Mouse (Mus musculus): ENCODE results near the gene Inka2. TPM values are rescaled to one million over a fixed set of nuclear protein-coding genes. Genes with fewer than 3 reads are reported as not detected.
"Not testable (repeated sequence)": the region's sequence is repeated elsewhere in the genome, so short reads cannot be mapped to it uniquely, and the experiment has no call there.

Gene Inka2
- total RNA-seq, 2 experiments from 2014 or later: 106 to 114 TPM

- DNase-seq (ENCODE audit: low spot score in 2 of 2): peak in 1 of 2 experiments; percentile 42
Measured at GRCm38 (mm10) chr3:105696387-105697147, 7.8 kb upstream of the Inka2 start.

GRCm38 (mm10) chr3:105697148-105697441 is 7.3 kb upstream of the Inka2 start:
- no peak for DNase-seq (ENCODE audit: low spot score in 2 of 2)

- no peak for DNase-seq (ENCODE audit: low spot score in 2 of 2)
Measured at GRCm38 (mm10) chr3:105698311-105698710, 6.1 kb upstream of the Inka2 start.

GRCm38 (mm10) chr3:105699241-105699933 is 5.0 kb upstream of the Inka2 start:
- no peak for DNase-seq (ENCODE audit: low spot score in 2 of 2)

GRCm38 (mm10) chr3:105700786-105701185 is 3.6 kb upstream of the Inka2 start:
- not testable (repeated sequence) for DNase-seq (ENCODE audit: low spot score in 2 of 2)

- DNase-seq (ENCODE audit: low spot score in 2 of 2): no peak
Measured at GRCm38 (mm10) chr3:105701399-105701798, 3.0 kb upstream of the Inka2 start.

GRCm38 (mm10) chr3:105703571-105703970 is 828 bp upstream of the Inka2 start:
- no peak for DNase-seq (ENCODE audit: low spot score in 2 of 2)

GRCm38 (mm10) chr3:105705061-105705549 is 706 bp downstream of the Inka2 start:
- DNase-seq (ENCODE audit: low spot score in 2 of 2): peak; percentile 87 to 94

GRCm38 (mm10) chr3:105705561-105705960 is 1.2 kb downstream of the Inka2 start:
- no peak for DNase-seq (ENCODE audit: low spot score in 2 of 2)

- peak; percentile 63 to 79 for DNase-seq (ENCODE audit: low spot score in 2 of 2)
Measured at GRCm38 (mm10) chr3:105706366-105707020, 2.1 kb downstream of the Inka2 start.

- DNase-seq (ENCODE audit: low spot score in 2 of 2): no peak
Measured at GRCm38 (mm10) chr3:105707590-105707989, 3.2 kb downstream of the Inka2 start.

GRCm38 (mm10) chr3:105710246-105710645 is 5.8 kb downstream of the Inka2 start:
- DNase-seq (ENCODE audit: low spot score in 2 of 2): no peak

GRCm38 (mm10) chr3:105711741-105712140 is 7.3 kb downstream of the Inka2 start:
- no peak for DNase-seq (ENCODE audit: low spot score in 2 of 2)

GRCm38 (mm10) chr3:105712827-105713226 is 8.4 kb downstream of the Inka2 start:
- DNase-seq (ENCODE audit: low spot score in 2 of 2): no peak

- DNase-seq (ENCODE audit: low spot score in 2 of 2): no peak
Measured at GRCm38 (mm10) chr3:105714091-105714819, 9.9 kb downstream of the Inka2 start.

GRCm38 (mm10) chr3:105714820-105715167 is 10.4 kb downstream of the Inka2 start:
- DNase-seq (ENCODE audit: low spot score in 2 of 2): no peak

- peak; percentile 56 to 69 for DNase-seq (ENCODE audit: low spot score in 2 of 2)
Measured at GRCm38 (mm10) chr3:105716353-105717000, 12.1 kb downstream of the Inka2 start.

GRCm38 (mm10) chr3:105717856-105718555 is 13.6 kb downstream of the Inka2 start:
- DNase-seq (ENCODE audit: low spot score in 2 of 2): no peak

GRCm38 (mm10) chr3:105718746-105719145 is 14.3 kb downstream of the Inka2 start:
- DNase-seq (ENCODE audit: low spot score in 2 of 2): no peak

GRCm38 (mm10) chr3:105719979-105720378 is 15.6 kb downstream of the Inka2 start:
- DNase-seq (ENCODE audit: low spot score in 2 of 2): no peak
